ENCODE assay signal across 29 mouse cellular contexts in genomic region chr3:27161645-27162409, GRCm38 (mm10). TPM values are rescaled to one million over a fixed set of nuclear protein-coding genes. Genes with fewer than 3 reads are reported as not detected.
DNase-seq lines count a peak whose midpoint lies in the region; ATAC-seq and TF ChIP-seq lines count a peak whose summit lies in the region.
"Had no signal": no experiment of that assay in that cellular context is flagged by ENCODE, and none has a peak within 500 bp of the region (broad histone marks: within the 10 kb centered on the region; RNA-seq: fewer than 3 reads in every experiment).

No protein-coding gene starts in this region.

- no peaks in the 10 kb centered on the region for H3K36me3 ChIP-seq in intestine, embryonic 14.5 days (ENCODE audit: control insufficient read depth, insufficient read depth, low read length)
- no peaks in the 10 kb centered on the region for H3K36me3 ChIP-seq in intestine, postnatal 0 days (ENCODE audit: control insufficient read depth, insufficient read depth)
- no peaks in the 10 kb centered on the region for H3K36me3 ChIP-seq in kidney, embryonic 16.5 days (ENCODE audit: insufficient read depth, low read length)
- peaks cover 0 to 7% of the 10 kb centered on the region in 2 experiments; a peak in 2 of 4 replicates for H3K36me3 ChIP-seq in MEL (ENCODE audit: control insufficient read depth in 1 of 2, insufficient read depth in 2 of 2, low read length in 2 of 2)
- H3K36me3 ChIP-seq in intestine, embryonic 15.5 days = no peaks in the 10 kb centered on the region
- H3K36me3 ChIP-seq: forebrain, embryonic 10.5 days; heart, embryonic 10.5 days; heart, embryonic 13.5 days; hindbrain, embryonic 12.5 days; hindbrain, embryonic 15.5 days had no signal

- no peaks in the 10 kb centered on the region for H3K4me1 ChIP-seq in intestine, embryonic 14.5 days (replicated peaks; ENCODE audit: control insufficient read depth, insufficient read depth, low read length)
- H3K4me1 ChIP-seq in intestine, postnatal 0 days (replicated peaks; ENCODE audit: control insufficient read depth, insufficient read depth, low read length) = no peaks in the 10 kb centered on the region; the same call in 1 of the 2 replicates
- H3K4me1 ChIP-seq in kidney, embryonic 16.5 days (ENCODE audit: insufficient read depth, low read length) = no peaks in the 10 kb centered on the region
- H3K4me1 ChIP-seq in MEL (ENCODE audit: control insufficient read depth in 1 of 2, insufficient read depth in 2 of 2, low read length in 2 of 2) = peaks cover 4 to 5% of the 10 kb centered on the region in 2 experiments; a peak in 3 of 4 replicates
- no peaks in the 10 kb centered on the region for H3K4me1 ChIP-seq in intestine, embryonic 15.5 days (replicated peaks)
- H3K4me1 ChIP-seq: forebrain, embryonic 13.5 days; hindbrain, embryonic 12.5 days; hindbrain, embryonic 15.5 days had no signal

- TF ChIP-seq RAD21 in MEL (IDR thresholded peaks at IDR 0.05; ENCODE audit: low read depth, low read length) = no peak

- H3K27ac ChIP-seq in intestine, embryonic 14.5 days (ENCODE audit: low read depth) = no peak overlapping the region
- no peak overlapping the region for H3K27ac ChIP-seq in intestine, postnatal 0 days (ENCODE audit: low read depth, low read length)
- peak overlapping the region; percentile 54; the same call in 1 of the 2 replicates for H3K27ac ChIP-seq in kidney, embryonic 16.5 days (ENCODE audit: low read length)
- H3K27ac ChIP-seq in MEL (ENCODE audit: control insufficient read depth, low read depth, low read length) = no peak overlapping the region
- no peak overlapping the region for H3K27ac ChIP-seq in intestine, embryonic 15.5 days
- H3K27ac ChIP-seq in left cerebral cortex, adult 2 months = no peak overlapping the region
- H3K27ac ChIP-seq: forebrain, embryonic 10.5 days; forebrain, embryonic 13.5 days; gastrocnemius, adult 2 months; heart, adult 2 months; heart, embryonic 10.5 days; heart, embryonic 13.5 days; hindbrain, embryonic 12.5 days; hindbrain, embryonic 15.5 days had no signal

- TF ChIP-seq EP300 in MEL (IDR thresholded peaks at IDR 0.05; ENCODE audit: low read depth in 1 of 2, low read length in 2 of 2) = no peak

- H3K9ac ChIP-seq in intestine, embryonic 14.5 days (ENCODE audit: low read length) = no peak overlapping the region
- H3K9ac ChIP-seq in intestine, postnatal 0 days (ENCODE audit: low read depth, low read length) = no peak overlapping the region
- no peak overlapping the region for H3K9ac ChIP-seq in kidney, embryonic 16.5 days (replicated peaks; ENCODE audit: low read length)
- H3K9ac ChIP-seq in MEL (ENCODE audit: control insufficient read depth, low read depth, low read length, poor library complexity, severe bottlenecking) = no peak overlapping the region
- no peak overlapping the region for H3K9ac ChIP-seq in intestine, embryonic 15.5 days
- H3K9ac ChIP-seq: forebrain, embryonic 13.5 days; heart, embryonic 13.5 days; hindbrain, embryonic 12.5 days; hindbrain, embryonic 15.5 days had no signal

- H3K27me3 ChIP-seq in intestine, embryonic 14.5 days (replicated peaks; ENCODE audit: control insufficient read depth, insufficient read depth, low read length) = no peaks in the 10 kb centered on the region
- no peaks in the 10 kb centered on the region for H3K27me3 ChIP-seq in intestine, postnatal 0 days (replicated peaks; ENCODE audit: control insufficient read depth, insufficient read depth, low read length)
- H3K27me3 ChIP-seq in kidney, embryonic 16.5 days (ENCODE audit: insufficient read depth, low read length) = no peaks in the 10 kb centered on the region
- peaks cover 0 to 2% of the 10 kb centered on the region in 2 experiments; a peak in 1 of 4 replicates for H3K27me3 ChIP-seq in MEL (ENCODE audit: control insufficient read depth in 1 of 2, insufficient read depth in 2 of 2, low read length in 2 of 2)
- no peaks in the 10 kb centered on the region for H3K27me3 ChIP-seq in intestine, embryonic 15.5 days (replicated peaks)
- H3K27me3 ChIP-seq: forebrain, embryonic 13.5 days; heart, embryonic 13.5 days; hindbrain, embryonic 12.5 days; hindbrain, embryonic 15.5 days; Patski had no signal

- WGBS in intestine, embryonic 14.5 days = 81% methylated on average over 6 of the region's 6 CpGs
- WGBS in intestine, postnatal 0 days = 59% methylated on average over 6 of the region's 6 CpGs
- WGBS in kidney, embryonic 16.5 days = 72% methylated on average over 6 of the region's 6 CpGs
- WGBS in intestine, embryonic 15.5 days = 75% methylated on average over 6 of the region's 6 CpGs

- intact Hi-C loops in left cerebral cortex, adult 2 months (cut with DNase I) = no loop called here

- H3K79me2 ChIP-seq in MEL (ENCODE audit: control insufficient read depth, insufficient read depth, low read length, poor library complexity) = no peaks in the 10 kb centered on the region

- TF ChIP-seq POLR2A in MEL (IDR thresholded peaks at IDR 0.05; ENCODE audit: control insufficient read depth in 1 of 2, insufficient read depth in 1 of 2, low read depth in 1 of 2, low read length in 2 of 2, poor library complexity in 1 of 2) = no peak

- no peak overlapping the region for H3K4me2 ChIP-seq in intestine, embryonic 14.5 days (ENCODE audit: low read length)
- no peak overlapping the region for H3K4me2 ChIP-seq in intestine, postnatal 0 days (replicated peaks; ENCODE audit: low read depth)
- no peak overlapping the region for H3K4me2 ChIP-seq in kidney, embryonic 16.5 days (replicated peaks; ENCODE audit: low read depth, low read length)
- no peak overlapping the region for H3K4me2 ChIP-seq in intestine, embryonic 15.5 days (replicated peaks)
- H3K4me2 ChIP-seq: forebrain, embryonic 13.5 days; heart, embryonic 13.5 days; hindbrain, embryonic 12.5 days; hindbrain, embryonic 15.5 days had no signal

- no peak for DNase-seq in intestine, embryonic 14.5 days (ENCODE audit: low spot score)
- DNase-seq in kidney, postnatal 36 days = no peak
- no peak for DNase-seq in MEL (ENCODE audit: low read depth, low spot score)
- DNase-seq in lung, postnatal 14 days = no peak
- DNase-seq in left cerebral cortex, adult 2 months (ENCODE audit: extremely low spot score in 1 of 2, low spot score in 2 of 2) = no peak
- DNase-seq: adrenal gland, adult 8-10 months; adrenal gland, postnatal 25 days; cerebellum, adult 11-12 months; cerebellum, adult 8-10 months; cerebellum, postnatal 10 days; cerebellum, postnatal 36 days; gastrocnemius, adult 2 months; gastrocnemius, postnatal 25 days; heart, adult 2 months; heart, postnatal 14 days; kidney, adult 18-20 months had no signal

- ATAC-seq in intestine, embryonic 14.5 days (replicated peaks; ENCODE audit: low FRiP score, low TSS enrichment, low read depth) = peak; percentile 5; the same call in 1 of the 2 replicates
- ATAC-seq in intestine, postnatal 0 days = no peak
- peak; percentile 61; the same call in 1 of the 2 replicates for ATAC-seq in kidney, embryonic 16.5 days (ENCODE audit: low FRiP score, low TSS enrichment)
- peak; percentile 4; the same call in 1 of the 2 replicates for ATAC-seq in intestine, embryonic 15.5 days
- ATAC-seq: activated CD4-positive, CD25-positive, alpha-beta regulatory T cell, adult 4 months; CD4-positive, CD25-positive, alpha-beta regulatory T cell, adult 4 months; forebrain, embryonic 13.5 days; forebrain, embryonic 16.5 days; Patski had no signal

- TF ChIP-seq CTCF in intestine, postnatal 0 days (IDR thresholded peaks at IDR 0.05; ENCODE audit: low read depth) = no peak
- TF ChIP-seq CTCF in MEL (IDR thresholded peaks at IDR 0.05 in 2 of 3, conservative IDR thresholded peaks at IDR 0.05 in 1 of 3; ENCODE audit: control insufficient read depth in 1 of 3, insufficient read depth in 1 of 3, low read depth in 2 of 3, low read length in 3 of 3, poor library complexity in 1 of 3, severe bottlenecking in 1 of 3) = no peak
- TF ChIP-seq CTCF in left cerebral cortex, adult 2 months (IDR thresholded peaks at IDR 0.05) = no peak

- H3K9me3 ChIP-seq in intestine, embryonic 14.5 days (ENCODE audit: control insufficient read depth, low read length) = no peaks in the 10 kb centered on the region
- no peaks in the 10 kb centered on the region for H3K9me3 ChIP-seq in intestine, postnatal 0 days (ENCODE audit: control insufficient read depth)
- H3K9me3 ChIP-seq in kidney, embryonic 16.5 days (ENCODE audit: low read length) = no peaks in the 10 kb centered on the region
- no peaks in the 10 kb centered on the region for H3K9me3 ChIP-seq in MEL (replicated peaks; ENCODE audit: insufficient read depth, low read length)
- H3K9me3 ChIP-seq in intestine, embryonic 15.5 days = no peaks in the 10 kb centered on the region
- H3K9me3 ChIP-seq: forebrain, embryonic 10.5 days; forebrain, embryonic 13.5 days; heart, embryonic 10.5 days; heart, embryonic 13.5 days; hindbrain, embryonic 12.5 days; hindbrain, embryonic 15.5 days had no signal

- no peak overlapping the region for H3K4me3 ChIP-seq in intestine, embryonic 14.5 days (ENCODE audit: low read depth, low read length)
- no peak overlapping the region for H3K4me3 ChIP-seq in intestine, postnatal 0 days (ENCODE audit: low read depth, low read length)
- H3K4me3 ChIP-seq in kidney, embryonic 16.5 days (ENCODE audit: low read length) = no peak overlapping the region
- no peak overlapping the region for H3K4me3 ChIP-seq in MEL (ENCODE audit: control insufficient read depth in 1 of 2, insufficient read depth in 1 of 2, low read depth in 2 of 2, low read length in 2 of 2)
- H3K4me3 ChIP-seq in intestine, embryonic 15.5 days (replicated peaks) = no peak overlapping the region
- H3K4me3 ChIP-seq in left cerebral cortex, adult 2 months = no peak overlapping the region
- H3K4me3 ChIP-seq: forebrain, embryonic 10.5 days; forebrain, embryonic 13.5 days; gastrocnemius, adult 2 months; heart, adult 2 months; heart, embryonic 10.5 days; heart, embryonic 13.5 days; hindbrain, embryonic 12.5 days; hindbrain, embryonic 15.5 days had no signal

RNA-seq across cellular contexts. Expression of gene Ect2, which starts 8.1 kb away (rescaled TPM):
- polyA plus RNA-seq in intestine, embryonic 14.5 days (2014; fragmentation: Nextera tagmentation; extraction: Ambion mirVana) = 55.9 and 66.2 TPM in 2 replicates
- polyA plus RNA-seq in intestine, postnatal 0 days (2015; fragmentation: Nextera tagmentation; extraction: Ambion mirVana) = 8.4 and 9.1 TPM in 2 replicates
- 58.9 and 63.9 TPM in 2 replicates for polyA plus RNA-seq in kidney, embryonic 16.5 days (2015; fragmentation: Nextera tagmentation; extraction: Ambion mirVana)
- 22.6 and 29.9 TPM in 2 replicates for total RNA-seq in MEL (2012; rRNA removed)
- polyA plus RNA-seq in MEL (2012; ENCODE audit: insufficient read depth in 1 of 2, insufficient read length in 2 of 2, low read depth in 1 of 2, low replicate concordance in 2 of 2, missing spikeins in 1 of 2) = 10 to 100 TPM; 31.5 to 48.5 TPM
- 42.3 and 52.5 TPM in 2 replicates for polyA plus RNA-seq in intestine, embryonic 15.5 days (2015; fragmentation: Nextera tagmentation; extraction: Ambion mirVana)
- total RNA-seq in left cerebral cortex, adult 2 months (2021) = 1 to 10 TPM in 1 of 2 experiments, under 1 TPM in 1; 0.79 to 1.4 TPM

RNA-seq across cellular contexts. Expression of gene Nceh1, which starts 20.9 kb away (rescaled TPM):
- polyA plus RNA-seq in intestine, embryonic 14.5 days (2014; fragmentation: Nextera tagmentation; extraction: Ambion mirVana) = 6.5 and 7.6 TPM in 2 replicates
- 12.6 and 15.0 TPM in 2 replicates for polyA plus RNA-seq in intestine, postnatal 0 days (2015; fragmentation: Nextera tagmentation; extraction: Ambion mirVana)
- polyA plus RNA-seq in kidney, embryonic 16.5 days (2015; fragmentation: Nextera tagmentation; extraction: Ambion mirVana) = 25.3 and 26.6 TPM in 2 replicates
- 8.2 and 9.7 TPM in 2 replicates for total RNA-seq in MEL (2012; rRNA removed)
- 1 to 10 TPM in 1 of 2 experiments, not detected in 1; 9.3 TPM for polyA plus RNA-seq in MEL (2012; ENCODE audit: insufficient read depth in 1 of 2, insufficient read length in 2 of 2, low read depth in 1 of 2, low replicate concordance in 2 of 2, missing spikeins in 1 of 2)
- polyA plus RNA-seq in intestine, embryonic 15.5 days (2015; fragmentation: Nextera tagmentation; extraction: Ambion mirVana) = 8.6 and 9.3 TPM in 2 replicates
- 100 to 1,000 TPM; 112 to 116 TPM for total RNA-seq in left cerebral cortex, adult 2 months (2021)
